Mouse (Mus musculus) kidney, postnatal 4 days (tissue): ENCODE results near the gene Ctsd.
"Not testable (repeated sequence)": the region's sequence is repeated elsewhere in the genome, so short reads cannot be mapped to it uniquely, and the experiment has no call there.

ENCODE experiments used
- DNase-seq, 2 experiments: peaks; one replicate each; pipeline ENCODE4 v3.0.0; 2021; ENCODE audit warnings: mixed read lengths in 2 of 2

Ctsd gene

DNA sequence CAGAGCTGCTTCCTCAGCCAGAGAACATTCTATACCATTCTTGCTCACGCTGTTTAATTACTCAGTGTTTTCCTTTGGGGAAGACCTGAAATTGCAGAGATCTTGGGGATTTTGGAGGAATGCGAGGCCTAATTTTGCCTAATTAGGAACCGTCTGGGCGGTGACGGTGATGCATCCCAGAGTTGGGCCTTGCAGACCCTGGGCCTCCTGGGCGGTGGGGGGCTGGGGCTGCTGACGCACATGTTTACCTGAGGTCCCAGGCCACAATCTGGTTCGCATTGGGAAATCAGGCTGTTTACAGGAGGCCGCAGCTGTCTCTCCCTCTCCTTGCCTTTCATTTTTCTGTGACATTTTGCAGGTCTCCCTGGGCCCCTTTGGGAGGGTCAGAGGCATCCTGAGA lies 55.1 kb downstream of the Ctsd start:
- not testable (repeated sequence) for DNase-seq

DNA sequence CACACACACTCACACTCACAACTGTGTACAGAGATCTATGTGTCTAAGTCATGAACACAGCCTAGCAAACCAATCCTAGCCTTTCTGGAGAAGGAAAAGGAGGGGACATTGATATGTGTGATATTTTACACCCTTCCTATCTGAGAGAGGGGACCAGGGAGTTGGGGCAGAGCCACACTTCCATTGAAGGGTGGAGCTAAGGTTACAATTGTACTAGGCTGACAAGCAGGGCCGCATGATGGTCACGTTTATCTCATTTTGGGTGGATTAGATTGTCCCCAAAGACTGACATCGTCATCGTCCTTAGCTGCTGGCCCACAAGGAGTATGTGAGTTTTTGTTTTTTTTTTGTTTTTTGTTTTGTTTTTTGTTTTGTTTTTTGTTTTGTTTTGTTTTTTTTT lies 56.6 kb downstream of the Ctsd start:
- no peak for DNase-seq

DNA sequence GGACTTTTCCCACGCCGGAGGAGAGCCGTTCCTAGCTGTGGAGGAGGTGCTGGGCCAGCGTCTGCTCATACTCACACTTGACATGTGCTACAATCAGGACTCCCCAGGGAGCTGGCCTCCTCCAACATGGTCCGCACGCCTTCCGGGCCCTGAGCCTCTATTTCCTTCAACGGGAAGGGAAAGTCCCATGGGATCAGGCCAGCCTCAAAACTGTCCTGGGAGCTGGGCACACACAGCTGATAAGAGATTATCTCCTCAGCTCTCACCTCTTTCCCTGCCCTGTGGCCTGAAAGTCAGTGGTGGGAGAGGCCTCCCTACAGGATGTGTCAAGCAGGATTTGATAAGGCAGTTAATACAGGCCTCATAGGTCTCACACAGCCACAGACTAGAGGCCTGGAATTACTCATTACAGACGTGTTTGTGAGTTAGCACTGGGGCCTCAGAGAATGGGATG lies 57.5 kb downstream of the Ctsd start:
- DNase-seq: peak; percentile 75 to 84

DNA sequence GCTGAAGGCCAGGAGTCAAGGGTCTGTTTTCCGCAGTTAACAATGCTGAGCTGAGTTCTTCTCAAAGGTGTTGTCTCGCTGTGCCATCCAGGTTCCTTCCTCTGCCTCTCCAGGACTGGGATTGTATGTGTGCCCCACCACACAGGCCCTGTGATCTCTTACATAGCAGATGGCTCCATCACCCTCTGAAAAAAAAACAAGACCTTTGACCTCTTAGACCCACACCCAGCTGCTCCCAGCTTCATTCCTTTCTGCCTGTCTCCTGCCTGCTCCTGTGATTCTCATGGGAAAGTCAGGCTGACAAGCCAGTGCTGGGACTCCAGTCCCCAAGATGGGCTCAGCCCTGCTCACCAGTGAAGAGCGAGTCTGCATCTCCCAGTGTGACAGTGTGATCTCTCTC lies 59.3 kb downstream of the Ctsd start:
- DNase-seq: no peak

DNA sequence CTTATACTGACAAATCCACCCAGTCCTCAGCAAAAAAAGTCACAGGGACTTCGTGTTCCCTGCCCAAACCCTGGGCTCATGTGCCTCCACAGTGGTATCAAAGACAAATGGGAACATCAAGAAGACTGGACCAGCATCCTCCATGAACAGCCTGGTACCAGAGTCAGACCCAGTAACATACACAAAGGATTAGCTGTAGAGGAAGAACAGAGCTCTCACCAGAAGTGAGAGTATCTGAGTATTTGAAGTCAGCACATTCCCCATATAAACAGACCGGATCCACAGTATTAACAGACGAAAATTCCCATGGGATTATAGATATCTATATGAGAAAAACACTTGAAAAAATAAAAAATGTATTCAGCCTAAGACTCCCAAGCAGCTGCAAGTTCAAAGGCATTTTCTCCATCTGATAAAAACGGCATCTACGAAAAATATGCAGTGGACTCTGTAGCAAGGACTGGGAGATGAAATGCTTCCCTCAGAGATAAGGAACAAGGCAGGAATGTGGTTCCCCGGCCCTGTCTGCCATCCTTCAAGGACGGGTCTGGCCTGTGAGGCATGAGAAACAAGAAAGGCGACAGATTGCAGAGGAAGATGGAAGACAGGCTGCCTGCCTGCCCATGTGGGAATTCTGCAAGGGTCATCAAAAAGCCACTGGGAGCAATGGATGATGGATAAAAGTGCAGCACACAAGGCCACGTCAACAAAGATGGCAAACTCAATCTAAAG lies 61.0 kb downstream of the Ctsd start:
- DNase-seq: peak in 1 of 2 experiments; percentile 15
